34 mouse cellular contexts compared by ENCODE assay signal in the genomic region with DNA sequence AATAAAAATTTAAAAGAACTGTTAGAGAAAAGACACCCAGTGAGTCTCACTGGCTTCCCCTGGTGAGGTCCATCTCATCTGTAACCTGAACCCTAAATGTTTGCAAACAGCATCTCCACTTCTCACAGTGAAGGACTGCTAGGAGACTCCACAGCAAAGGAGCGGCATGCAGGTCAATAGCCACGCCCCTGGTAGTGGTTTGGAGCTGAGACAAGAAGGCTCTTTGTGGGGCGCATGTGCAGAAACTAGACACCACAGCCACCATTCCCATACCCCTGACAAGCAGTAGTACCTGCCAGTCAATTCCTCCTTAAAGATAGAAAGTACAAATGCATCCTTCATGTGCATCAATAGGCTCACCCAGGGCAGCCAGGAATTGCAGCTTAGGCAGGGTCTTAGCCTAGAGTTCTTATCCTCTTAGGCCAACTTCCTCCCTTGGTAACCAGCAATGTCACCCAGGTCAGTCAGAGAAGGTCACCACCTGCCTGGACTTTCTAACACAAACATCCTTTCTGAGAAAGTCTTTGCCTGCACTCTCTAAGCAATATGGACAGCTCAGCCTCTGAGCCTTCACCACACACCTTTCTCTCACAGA. TPM values are rescaled to one million over a fixed set of nuclear protein-coding genes. Genes with fewer than 3 reads are reported as not detected.
DNase-seq lines count a peak whose midpoint lies in the region; ATAC-seq and TF ChIP-seq lines count a peak whose summit lies in the region.
"Had no signal": no experiment of that assay in that cellular context is flagged by ENCODE, and none has a peak within 500 bp of the region (broad histone marks: within the 10 kb centered on the region; RNA-seq: fewer than 3 reads in every experiment).

No protein-coding gene starts in this region.

- H3K9ac ChIP-seq in midbrain, embryonic 11.5 days (ENCODE audit: low read length) = no peak overlapping the region
- H3K9ac ChIP-seq in midbrain, postnatal 0 days (replicated peaks; ENCODE audit: low read length, poor library complexity, severe bottlenecking) = no peak overlapping the region
- no peak overlapping the region for H3K9ac ChIP-seq in stomach, postnatal 0 days (ENCODE audit: low read length)
- H3K9ac ChIP-seq: heart, embryonic 13.5 days; hindbrain, embryonic 15.5 days; kidney, embryonic 15.5 days; limb, embryonic 13.5 days; midbrain, embryonic 15.5 days had no signal

- H3K4me1 ChIP-seq in midbrain, embryonic 11.5 days (ENCODE audit: control insufficient read depth, insufficient read depth, low read length) = peaks cover 12% of the 10 kb centered on the region; the same call in 1 of the 2 replicates
- 0 out of 2 replicates have a peak, but pooled peaks cover 4% of the 10 kb centered on the region for H3K4me1 ChIP-seq in midbrain, postnatal 0 days (ENCODE audit: insufficient read depth, low read length)
- 0 out of 2 replicates have a peak, but pooled peaks cover 4% of the 10 kb centered on the region for H3K4me1 ChIP-seq in stomach, postnatal 0 days (replicated peaks; ENCODE audit: control insufficient read depth, insufficient read depth)

- H3K27ac ChIP-seq in midbrain, embryonic 11.5 days (ENCODE audit: low read depth, low read length) = no peak overlapping the region
- no peak overlapping the region for H3K27ac ChIP-seq in midbrain, postnatal 0 days (ENCODE audit: low read depth, low read length)
- H3K27ac ChIP-seq in stomach, postnatal 0 days (replicated peaks) = no peak overlapping the region
- H3K27ac ChIP-seq: heart, embryonic 13.5 days; hindbrain, embryonic 10.5 days; hindbrain, embryonic 15.5 days; kidney, embryonic 15.5 days; layer of hippocampus, adult 2 months; left cerebral cortex, adult 2 months; limb, embryonic 13.5 days; midbrain, embryonic 15.5 days had no signal

- H3K4me2 ChIP-seq in midbrain, embryonic 11.5 days = no peak overlapping the region
- H3K4me2 ChIP-seq in midbrain, postnatal 0 days (ENCODE audit: low read depth, low read length, poor library complexity, severe bottlenecking) = no peak overlapping the region
- H3K4me2 ChIP-seq in stomach, postnatal 0 days (replicated peaks; ENCODE audit: low read depth) = no peak overlapping the region
- H3K4me2 ChIP-seq: heart, embryonic 13.5 days; hindbrain, embryonic 15.5 days; kidney, embryonic 15.5 days; limb, embryonic 13.5 days; liver, embryonic 11.5 days; midbrain, embryonic 15.5 days had no signal

- H3K36me3 ChIP-seq in midbrain, embryonic 11.5 days (ENCODE audit: control insufficient read depth, insufficient read depth, low read length) = no peaks in the 10 kb centered on the region
- no peaks in the 10 kb centered on the region for H3K36me3 ChIP-seq in midbrain, postnatal 0 days (ENCODE audit: insufficient read depth, low read length)
- no peaks in the 10 kb centered on the region for H3K36me3 ChIP-seq in stomach, postnatal 0 days (ENCODE audit: control insufficient read depth, insufficient read depth, low read length)
- H3K36me3 ChIP-seq: heart, embryonic 13.5 days; hindbrain, embryonic 10.5 days; hindbrain, embryonic 15.5 days; kidney, embryonic 15.5 days; limb, embryonic 13.5 days; midbrain, embryonic 15.5 days had no signal

- no peak for TF ChIP-seq EP300 in stomach, postnatal 0 days (optimal IDR thresholded peaks at IDR 0.05)

- H3K27me3 ChIP-seq in midbrain, embryonic 11.5 days (ENCODE audit: control insufficient read depth, insufficient read depth, low read length) = peaks cover 27% of the 10 kb centered on the region
- peaks cover 6% of the 10 kb centered on the region; the same call in 1 of the 2 replicates for H3K27me3 ChIP-seq in midbrain, postnatal 0 days (ENCODE audit: insufficient read depth, low read length)
- H3K27me3 ChIP-seq in stomach, postnatal 0 days (ENCODE audit: control insufficient read depth, insufficient read depth, low read length) = peaks cover 4% of the 10 kb centered on the region

- no peak overlapping the region for H3K4me3 ChIP-seq in midbrain, embryonic 11.5 days (ENCODE audit: low read depth, low read length)
- H3K4me3 ChIP-seq in midbrain, postnatal 0 days (ENCODE audit: low read depth, low read length) = no peak overlapping the region
- H3K4me3 ChIP-seq in stomach, postnatal 0 days (ENCODE audit: low read depth, low read length) = no peak overlapping the region
- H3K4me3 ChIP-seq: erythroblast, embryonic 14.5 days; heart, embryonic 13.5 days; hindbrain, embryonic 10.5 days; hindbrain, embryonic 15.5 days; kidney, embryonic 15.5 days; layer of hippocampus, adult 2 months; left cerebral cortex, adult 2 months; limb, embryonic 13.5 days; midbrain, embryonic 15.5 days had no signal

- ATAC-seq in midbrain, embryonic 11.5 days (ENCODE audit: low FRiP score) = no peak
- no peak for ATAC-seq in midbrain, postnatal 0 days (ENCODE audit: low FRiP score)
- ATAC-seq in stomach, postnatal 0 days (ENCODE audit: low FRiP score, low TSS enrichment) = no peak
- ATAC-seq: CD4-positive, CD25-positive, alpha-beta regulatory T cell, adult 4 months; forebrain, embryonic 16.5 days; inflammation-experienced regulatory T-cells, adult 6 months; lung, postnatal 0 days; midbrain, embryonic 15.5 days had no signal

- H3K9me3 ChIP-seq in midbrain, embryonic 11.5 days (ENCODE audit: control insufficient read depth, low read length) = no peaks in the 10 kb centered on the region
- H3K9me3 ChIP-seq in midbrain, postnatal 0 days (ENCODE audit: low read length) = no peaks in the 10 kb centered on the region
- no peaks in the 10 kb centered on the region for H3K9me3 ChIP-seq in stomach, postnatal 0 days (ENCODE audit: control insufficient read depth, low read length)
- H3K9me3 ChIP-seq: heart, embryonic 13.5 days; hindbrain, embryonic 10.5 days; hindbrain, embryonic 15.5 days; kidney, embryonic 15.5 days; limb, embryonic 13.5 days; midbrain, embryonic 15.5 days had no signal

- intact Hi-C loops in left cerebral cortex, postnatal 25 days (cut with DNase I) = no loop called here

- peak; percentile 60 for DNase-seq in cerebellum, adult 11-12 months
- no peak for DNase-seq in cerebellum, postnatal 10 days
- peak; percentile 76 for DNase-seq in midbrain, embryonic 11.5 days (ENCODE audit: low spot score, missing footprints)
- DNase-seq in midbrain, postnatal 0 days (ENCODE audit: low spot score) = no peak
- peak; percentile 45 for DNase-seq in brain, adult 2 months (ENCODE audit: low read depth, low spot score)
- no peak for DNase-seq in stomach, postnatal 0 days (ENCODE audit: low spot score)
- DNase-seq in left cerebral cortex, postnatal 25 days (ENCODE audit: low spot score in 2 of 2) = no peak
- DNase-seq: adrenal gland, postnatal 10 days; heart, postnatal 14 days; kidney, adult 18-20 months; kidney, postnatal 36 days; right cerebral cortex, postnatal 4 days; thymus, postnatal 4 days had no signal

- no peak for TF ChIP-seq CTCF in midbrain, postnatal 0 days (IDR thresholded peaks at IDR 0.05)
- TF ChIP-seq CTCF in stomach, postnatal 0 days (IDR thresholded peaks at IDR 0.05; ENCODE audit: low read depth) = no peak

- 53% methylated on average over 3 of the region's 3 CpGs for WGBS in midbrain, embryonic 11.5 days
- 59% methylated on average over 3 of the region's 3 CpGs for WGBS in midbrain, postnatal 0 days
- WGBS in stomach, postnatal 0 days = 43% methylated on average over 3 of the region's 3 CpGs

RNA-seq across cellular contexts. Expression of gene Zfyve28, which starts 4.0 kb away (rescaled TPM):
- 0.75 and 1.0 TPM in 2 replicates for polyA plus RNA-seq in midbrain, embryonic 11.5 days (2014; fragmentation: Nextera tagmentation; extraction: Ambion mirVana)
- total RNA-seq in midbrain, postnatal 0 days (2014; rRNA removed) = 6.1 and 10.0 TPM in 2 replicates
- polyA plus RNA-seq in midbrain, postnatal 0 days (2015; fragmentation: Nextera tagmentation; extraction: Ambion mirVana) = 2.9 and 3.0 TPM in 2 replicates
- 0.27 and 0.29 TPM in 2 replicates for polyA plus RNA-seq in stomach, postnatal 0 days (2015; fragmentation: Nextera tagmentation; extraction: Ambion mirVana)
- 10 to 100 TPM; 40.6 to 62.2 TPM for total RNA-seq in left cerebral cortex, postnatal 25 days (2021)
- total RNA-seq: common myeloid progenitor, adult 5-6 weeks had no signal
- polyA plus RNA-seq: erythroblast, embryonic 14.5 days; liver, embryonic 11.5 days had no signal

RNA-seq across cellular contexts. Expression of gene Cfap99, which starts 4.1 kb away (rescaled TPM):
- polyA plus RNA-seq in midbrain, embryonic 11.5 days (2014; fragmentation: Nextera tagmentation; extraction: Ambion mirVana) = 0.16 TPM in 1 of 2 replicates, not detected in the other
- total RNA-seq in midbrain, postnatal 0 days (2014; rRNA removed) = 0.24 and 2.1 TPM in 2 replicates
- polyA plus RNA-seq in midbrain, postnatal 0 days (2015; fragmentation: Nextera tagmentation; extraction: Ambion mirVana) = 0.12 and 0.37 TPM in 2 replicates
- polyA plus RNA-seq in stomach, postnatal 0 days (2015; fragmentation: Nextera tagmentation; extraction: Ambion mirVana) = 0.04 TPM in 1 of 2 replicates, not detected in the other
- 1 to 10 TPM in 1 of 2 experiments, under 1 TPM in 1; 0.71 to 1.1 TPM for total RNA-seq in left cerebral cortex, postnatal 25 days (2021)
- total RNA-seq: adrenal gland, postnatal 10 days; common myeloid progenitor, adult 5-6 weeks; gastrocnemius, adult 8-10 months; heart, adult 8-10 months; heart, postnatal 14 days had no signal
- polyA plus RNA-seq: CD4-positive, CD25-positive, alpha-beta regulatory T cell, adult 4 months; erythroblast, embryonic 14.5 days; forebrain, embryonic 11.5 days; forebrain, embryonic 16.5 days; heart, embryonic 13.5 days; hindbrain, embryonic 10.5 days; hindbrain, embryonic 15.5 days; inflammation-experienced regulatory T-cells, adult 6 months; kidney, embryonic 15.5 days; limb, embryonic 13.5 days; liver, embryonic 11.5 days; liver, embryonic 16.5 days; neural tube, embryonic 11.5 days; thymus, postnatal 0 days had no signal

RNA-seq across cellular contexts. Expression of gene Rnf4, which starts 51.8 kb away (rescaled TPM):
- 190 and 205 TPM in 2 replicates for polyA plus RNA-seq in midbrain, embryonic 11.5 days (2014; fragmentation: Nextera tagmentation; extraction: Ambion mirVana)
- total RNA-seq in midbrain, postnatal 0 days (2014; rRNA removed) = 95.2 and 129 TPM in 2 replicates
- 124 TPM in 2 replicates for polyA plus RNA-seq in midbrain, postnatal 0 days (2015; fragmentation: Nextera tagmentation; extraction: Ambion mirVana)
- polyA plus RNA-seq in stomach, postnatal 0 days (2015; fragmentation: Nextera tagmentation; extraction: Ambion mirVana) = 85.2 and 85.7 TPM in 2 replicates
- total RNA-seq in left cerebral cortex, postnatal 25 days (2021) = 10 to 100 TPM; 86.9 to 89.8 TPM

Comparison
In these comparisons a context has a peak if more than half of its experiments do, and no peak if none do; other contexts are left out.
1. DNase-seq: peak in cerebellum, adult 11-12 months (single experiment), midbrain, embryonic 11.5 days (single experiment) and brain, adult 2 months (single experiment); none in cerebellum, postnatal 10 days (0 of 2), midbrain, postnatal 0 days (single experiment), stomach, postnatal 0 days (single experiment) and left cerebral cortex, postnatal 25 days (0 of 2).